Mouse (Mus musculus) T-helper 1 cell (primary cell): ENCODE data around the gene Lmo3.

ENCODE experiments used
- in situ Hi-C: fragments of 300-600 bp; cut with MboI, MseI; formaldehyde crosslinking; loops from one replicate; pipeline ENCODE4 v1.15.1; 2025; ENCODE audit warnings: high pct_unique_total_duplicates

Gene Lmo3

DNA sequence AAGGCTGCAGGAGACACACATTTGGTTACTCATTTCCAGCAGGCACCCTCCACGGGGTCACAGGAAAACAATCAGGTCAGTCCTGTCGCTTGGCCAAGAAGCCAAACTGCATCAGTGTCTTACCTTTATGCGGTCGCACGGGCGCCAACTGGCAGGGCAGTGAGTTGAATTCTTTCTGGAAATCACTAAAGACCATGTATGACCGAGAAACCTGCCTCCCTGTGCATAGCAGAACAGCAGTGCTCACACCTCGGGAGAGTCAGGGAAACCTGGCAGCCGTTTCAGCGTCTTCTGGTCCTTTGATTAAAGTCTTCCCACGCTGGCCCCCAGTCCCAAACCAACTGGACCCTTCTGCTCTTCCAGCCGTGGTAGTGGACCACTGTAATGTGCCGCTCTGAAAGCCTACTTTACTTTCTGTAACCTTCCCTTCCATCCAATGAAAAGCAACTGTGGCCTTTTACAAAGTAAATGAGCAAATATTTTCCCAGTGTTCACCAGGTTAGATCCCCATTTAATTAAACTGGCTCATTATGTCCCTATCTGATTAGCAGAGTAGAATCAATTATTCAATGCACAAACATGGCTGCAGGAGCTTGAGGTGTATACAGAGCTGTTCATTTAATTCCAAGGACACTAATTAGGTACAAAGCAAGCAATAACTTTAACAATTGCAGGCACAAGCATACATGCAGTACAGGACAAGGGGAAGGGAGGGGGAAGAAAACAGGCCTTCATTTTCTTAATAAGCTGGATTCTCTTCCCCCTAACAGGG is at the start of gene Lmo3:
Gene Lmo3, minus strand, starts transcription at position 235 of the 772 bp plus-strand sequence.
- in situ Hi-C loops: no loop called here

GRCm38 (mm10) chr6:138620786-138621185 is 39.0 kb upstream of the Lmo3 start:
- in situ Hi-C loops: loop anchor here (10.0 kb wide), 1 partner anchor 546 kb away; the partner anchor contains the start of gene Slc15a5

DNA sequence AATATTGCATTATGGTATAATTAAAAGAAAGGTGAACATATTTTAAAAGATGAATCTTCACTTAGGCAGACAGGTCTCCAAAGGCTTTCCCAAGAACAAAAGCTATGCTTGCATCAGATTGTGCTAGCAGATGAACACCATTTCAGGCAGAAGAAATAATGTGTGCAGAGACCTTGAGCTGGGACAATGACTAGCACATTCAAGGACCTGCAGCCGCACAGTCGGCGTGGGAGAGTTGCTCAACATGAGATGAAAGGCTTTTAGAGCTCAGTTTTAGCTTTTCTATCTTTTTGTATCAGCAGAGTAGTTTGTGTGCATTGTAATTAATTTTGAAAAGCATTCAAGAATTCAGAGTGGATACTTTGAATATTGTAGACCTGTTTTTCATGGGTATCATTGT is 36.6 kb upstream of the Lmo3 start:
- in situ Hi-C loops: no loop called here

- in situ Hi-C loops: no loop called here
Observed at GRCm38 (mm10) chr6:138597016-138597415, 15.2 kb upstream of the Lmo3 start.

DNA sequence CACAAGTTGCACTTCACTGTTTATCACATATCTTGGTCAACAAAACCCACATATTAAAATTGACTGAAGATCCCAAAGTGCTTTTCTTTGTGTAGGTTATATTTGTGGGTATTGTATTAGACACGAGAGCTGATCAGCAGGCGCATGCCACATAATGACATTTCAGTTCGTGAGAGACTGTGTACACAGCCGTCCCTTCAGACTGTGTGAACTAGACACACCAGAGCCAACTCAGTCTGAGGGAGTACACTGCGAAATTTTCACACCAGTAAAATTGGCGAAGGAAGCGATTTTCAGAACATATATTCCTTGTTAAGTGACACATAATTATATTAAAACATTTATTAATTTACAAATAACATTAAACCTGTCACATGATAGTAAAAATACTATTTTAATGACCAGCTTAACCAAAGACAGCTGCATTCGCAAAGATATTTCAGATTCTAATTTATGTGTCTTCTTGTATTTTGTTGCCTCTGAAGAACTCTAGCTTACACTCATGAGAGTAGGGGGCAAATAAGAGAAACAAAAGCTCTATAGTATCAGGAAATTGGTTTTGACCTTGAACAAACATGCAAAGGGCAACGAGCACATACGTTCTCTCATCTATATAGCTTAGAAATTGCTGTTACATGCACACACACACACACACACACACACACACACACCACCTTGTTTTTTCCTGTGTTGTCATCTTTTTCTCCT is 14.4 kb upstream of the Lmo3 start:
- in situ Hi-C loops: no loop called here

DNA sequence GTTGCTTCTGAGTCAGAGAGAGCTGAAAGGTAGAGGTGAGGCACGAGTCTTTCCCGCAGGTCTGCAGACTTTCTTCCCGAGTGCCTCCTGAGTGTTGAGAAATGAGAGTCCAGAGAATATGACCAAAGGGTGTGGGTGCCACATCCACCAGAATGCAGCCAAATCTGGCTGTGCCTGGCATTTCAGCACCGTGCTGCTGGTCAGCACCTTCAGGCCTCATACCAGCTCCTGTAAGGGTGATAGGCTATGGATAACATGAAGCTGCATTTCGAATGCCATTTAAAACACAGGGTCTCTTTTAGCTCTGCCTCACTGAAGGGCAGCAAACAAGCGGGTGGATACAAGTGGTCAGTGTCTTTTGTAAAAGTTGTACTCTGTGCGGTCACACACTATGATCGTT is 1.5 kb upstream of the Lmo3 start:
- in situ Hi-C loops: no loop called here

DNA sequence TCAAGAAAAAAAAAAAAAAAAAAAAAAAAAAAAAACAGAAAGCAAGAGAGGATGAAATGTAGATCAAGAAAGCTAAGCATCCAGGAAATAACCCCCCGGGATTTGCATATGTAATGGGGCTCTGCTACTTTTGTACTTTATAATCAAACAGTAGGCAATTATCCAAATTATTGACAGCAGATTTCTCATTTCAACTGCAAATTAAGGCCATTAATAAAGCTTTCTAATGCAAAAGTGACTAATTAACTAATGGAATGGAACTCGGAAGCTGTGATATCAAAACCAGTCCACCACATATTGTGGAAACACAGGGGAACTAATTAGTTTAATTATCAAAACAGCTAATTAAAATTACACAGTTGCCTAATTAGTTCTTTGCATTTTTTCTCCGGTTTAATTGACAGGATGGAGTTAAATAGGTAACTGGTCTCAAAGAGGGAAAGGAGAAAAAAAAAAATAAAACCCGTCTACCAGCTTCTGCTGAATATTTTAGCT is 785 bp upstream of the Lmo3 start:
- in situ Hi-C loops: no loop called here

- in situ Hi-C loops: no loop called here
Observed at GRCm38 (mm10) chr6:138580491-138581076, 1.2 kb downstream of the Lmo3 start.

- in situ Hi-C loops: no loop called here
Observed at GRCm38 (mm10) chr6:138563416-138563815, 18.4 kb downstream of the Lmo3 start.

DNA sequence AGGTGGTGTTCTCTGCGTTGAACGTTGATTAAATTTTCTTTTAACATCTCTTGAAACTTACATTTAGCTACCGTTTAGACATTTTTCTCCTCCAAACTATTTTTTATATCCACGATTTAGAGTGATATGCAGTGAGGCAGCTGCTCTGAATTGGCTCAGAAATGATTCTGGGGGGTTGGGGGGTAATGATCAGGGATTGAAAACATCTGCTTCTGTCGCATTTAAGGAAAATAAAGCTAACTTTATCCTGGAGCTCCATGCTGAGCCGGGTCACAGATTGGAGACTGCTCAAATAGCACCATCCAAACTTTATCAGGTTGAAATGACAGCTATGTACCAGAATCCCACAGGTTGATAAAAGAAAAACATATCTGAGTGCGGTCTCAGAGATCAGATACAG is 29.6 kb downstream of the Lmo3 start:
- in situ Hi-C loops: no loop called here

DNA sequence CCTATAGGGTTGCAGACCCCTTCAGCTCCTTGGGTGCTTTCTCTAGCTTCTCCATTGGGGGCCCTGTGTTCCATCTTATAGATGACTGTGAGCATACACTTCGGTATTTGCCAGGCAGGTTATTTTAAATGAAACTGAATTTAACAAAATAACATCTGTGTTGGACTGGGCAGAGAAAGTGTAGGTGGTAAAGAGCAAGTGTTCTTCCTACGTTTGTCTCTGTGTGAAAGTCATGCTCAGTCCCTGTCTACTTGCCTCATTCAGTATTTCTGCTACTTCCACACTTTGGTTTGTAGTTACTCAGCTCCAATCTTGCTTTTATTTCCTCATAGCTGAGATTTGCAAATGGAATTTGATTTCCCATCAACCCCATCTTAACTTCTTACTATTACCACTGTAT is 46.9 kb downstream of the Lmo3 start:
- in situ Hi-C loops: no loop called here

- in situ Hi-C loops: no loop called here
Observed at GRCm38 (mm10) chr6:138506642-138507041, 75.1 kb downstream of the Lmo3 start.

DNA sequence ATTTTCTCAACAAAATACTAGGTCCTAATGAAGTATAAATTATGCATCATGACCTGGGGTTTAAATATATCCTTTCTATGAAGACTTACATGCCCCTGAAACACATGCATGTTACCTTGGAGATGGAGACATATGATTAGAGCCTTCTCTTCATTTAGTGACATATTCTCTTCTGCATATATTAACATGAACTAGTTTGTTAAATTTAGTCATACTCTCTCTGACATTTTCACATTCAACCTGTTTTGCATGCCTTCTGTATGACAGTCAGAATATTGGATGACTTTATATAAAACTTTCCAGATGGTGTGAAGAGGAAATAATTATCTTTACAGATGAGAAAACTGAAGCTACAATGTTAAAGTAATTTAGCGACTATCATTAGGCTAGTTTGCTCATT is 77.8 kb downstream of the Lmo3 start:
- in situ Hi-C loops: no loop called here

- in situ Hi-C loops: no loop called here
Observed at GRCm38 (mm10) chr6:138482834-138483233, 98.9 kb downstream of the Lmo3 start.

DNA sequence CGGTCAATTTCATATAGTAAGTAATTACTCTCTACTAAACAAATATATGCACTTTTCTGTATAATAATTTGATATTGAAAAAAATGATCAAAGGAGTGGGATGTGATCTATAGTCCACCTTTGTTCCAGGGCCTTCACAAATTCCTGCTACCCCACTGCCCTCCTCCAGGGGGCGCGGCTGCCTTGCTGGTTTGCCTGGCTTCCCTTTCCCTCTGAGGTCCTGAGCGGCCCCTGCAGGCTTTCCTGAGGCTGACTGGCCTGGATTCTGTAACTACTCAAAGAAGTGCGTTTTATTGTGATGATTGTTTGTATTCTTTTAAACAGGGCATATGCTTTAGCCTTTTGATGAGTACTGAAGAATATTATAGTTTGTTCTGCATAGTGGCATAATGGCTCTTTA is 104.2 kb downstream of the Lmo3 start:
- in situ Hi-C loops: no loop called here

GRCm38 (mm10) chr6:138469204-138469603 is 112.6 kb downstream of the Lmo3 start:
- in situ Hi-C loops: no loop called here

GRCm38 (mm10) chr6:138444515-138445048 is 137.2 kb downstream of the Lmo3 start:
- in situ Hi-C loops: no loop called here

GRCm38 (mm10) chr6:138437351-138437750 is 144.4 kb downstream of the Lmo3 start:
- in situ Hi-C loops: no loop called here

DNA sequence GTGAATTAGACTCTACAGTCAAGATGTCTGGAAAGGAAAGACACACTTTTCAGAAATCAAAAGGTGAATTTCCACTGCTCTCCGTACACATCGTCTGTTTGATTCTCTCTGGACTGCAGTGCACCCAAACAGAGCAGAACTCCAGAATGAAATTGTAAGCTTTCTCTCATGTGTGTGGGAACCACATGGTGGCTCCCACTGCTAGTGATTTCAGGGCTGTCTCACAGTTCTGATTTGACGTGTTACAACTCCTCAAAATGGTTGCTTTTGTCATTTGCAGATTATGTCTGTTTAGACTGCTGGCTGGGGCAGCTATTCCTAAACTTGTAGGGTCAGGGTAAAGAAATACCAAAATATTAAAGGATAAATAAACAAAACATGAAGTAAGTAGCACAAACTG is 145.0 kb downstream of the Lmo3 start:
- in situ Hi-C loops: no loop called here

- in situ Hi-C loops: no loop called here
Observed at GRCm38 (mm10) chr6:138427394-138427793, 154.4 kb downstream of the Lmo3 start.

GRCm38 (mm10) chr6:138426894-138427293 is 154.9 kb downstream of the Lmo3 start:
- in situ Hi-C loops: no loop called here

DNA sequence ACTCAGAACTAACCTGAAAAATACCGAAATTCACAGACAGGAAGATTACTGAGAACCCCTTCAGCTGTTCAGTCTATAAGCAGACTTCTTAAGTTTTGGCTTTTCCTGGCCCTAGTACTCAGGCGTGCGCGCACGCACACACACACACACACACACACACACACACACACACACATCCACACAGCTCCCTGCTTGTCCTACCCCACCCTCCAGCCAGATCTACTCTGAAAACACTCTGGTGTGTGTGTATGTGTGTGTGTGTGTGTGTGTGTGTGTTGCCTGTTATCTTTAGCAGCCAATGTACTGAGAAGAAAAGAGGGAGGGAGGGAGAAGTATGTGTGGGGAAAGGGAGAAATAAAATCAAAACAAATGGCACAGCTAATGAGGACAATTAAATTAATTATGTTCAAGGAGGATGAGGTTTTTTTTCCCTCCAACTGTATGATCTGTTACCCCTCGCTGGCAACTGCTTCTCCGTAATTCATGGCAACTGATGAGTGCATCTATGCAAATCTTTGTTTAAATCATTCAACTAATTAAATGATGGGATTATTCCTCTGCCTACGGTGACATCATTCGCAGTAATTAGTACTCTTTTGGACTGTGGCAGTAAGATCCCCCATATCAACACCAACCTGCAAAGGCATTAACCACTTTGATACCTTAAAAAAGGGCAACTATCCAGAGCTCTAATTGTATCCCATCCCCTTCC is 157.1 kb downstream of the Lmo3 start:
- in situ Hi-C loops: no loop called here
